Mouse (Mus musculus): ENCODE results near the gene Cblc. TPM values are rescaled to one million over a fixed set of nuclear protein-coding genes. Genes with fewer than 3 reads are reported as not detected.
A peak's percentile ranks its signal among the peaks of the same experiment; 100 is the strongest.

The Cblc gene
- total RNA-seq, 2 experiments from 2014 or later = not detected

DNA sequence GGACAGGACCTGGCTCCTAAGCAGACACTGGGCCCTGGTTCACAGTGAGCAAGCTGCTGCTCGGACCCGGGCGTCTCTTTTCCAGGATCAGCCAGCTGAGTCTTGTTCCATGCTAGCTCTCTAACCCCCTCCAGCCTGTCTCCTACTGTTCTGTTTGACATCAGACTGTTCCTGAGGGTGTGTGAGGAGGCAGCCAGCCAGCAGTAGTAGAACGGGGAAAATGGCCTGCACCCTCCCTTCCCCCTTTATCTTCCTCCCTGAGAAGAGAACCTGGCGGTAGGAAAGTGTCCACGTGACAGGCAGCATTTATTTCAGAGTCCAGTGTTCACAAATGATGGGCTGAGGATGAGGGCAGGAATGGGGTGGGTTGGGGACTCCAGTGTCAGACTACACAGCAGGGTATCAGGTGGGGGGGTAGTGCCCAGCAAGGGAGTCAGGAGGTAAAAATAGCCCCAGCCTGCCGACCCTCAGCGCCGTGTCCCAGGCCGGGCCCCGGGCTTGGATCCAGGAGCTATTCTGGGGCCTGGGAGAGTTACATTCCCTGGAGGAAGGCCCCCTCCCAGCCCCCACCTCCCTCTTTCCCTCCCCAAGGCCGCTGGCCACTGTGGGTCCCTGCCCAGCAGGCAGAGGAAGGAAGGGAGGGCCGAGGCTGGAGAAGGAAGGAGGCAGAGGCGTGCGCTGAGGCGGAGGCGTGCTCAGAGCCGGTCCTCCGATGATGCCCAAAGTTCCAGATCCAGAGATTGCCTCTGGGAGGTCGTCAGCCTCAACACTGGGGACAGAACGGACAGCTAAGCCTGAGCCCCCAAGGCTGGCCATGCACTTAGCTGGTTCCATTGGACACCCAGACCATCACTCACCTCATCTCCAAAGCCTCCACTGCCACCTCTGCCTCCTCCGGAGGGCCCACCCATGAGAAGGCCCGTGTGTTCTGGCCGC lies 40.5 kb downstream of the Cblc start:
- no peak for DNase-seq (ENCODE audit: extremely low spot score in 1 of 2, low spot score in 1 of 2)

GRCm38 (mm10) chr7:19755008-19755407 lies 41.6 kb downstream of the Cblc start:
- DNase-seq (ENCODE audit: extremely low spot score in 1 of 2, low spot score in 1 of 2) = no peak

GRCm38 (mm10) chr7:19754065-19754464 lies 42.5 kb downstream of the Cblc start:
- DNase-seq (ENCODE audit: extremely low spot score in 1 of 2, low spot score in 1 of 2) = no peak

- DNase-seq (ENCODE audit: extremely low spot score in 1 of 2, low spot score in 1 of 2) = no peak
These were observed 43.0 kb downstream of the Cblc start for GRCm38 (mm10) chr7:19753587-19753986.

DNA sequence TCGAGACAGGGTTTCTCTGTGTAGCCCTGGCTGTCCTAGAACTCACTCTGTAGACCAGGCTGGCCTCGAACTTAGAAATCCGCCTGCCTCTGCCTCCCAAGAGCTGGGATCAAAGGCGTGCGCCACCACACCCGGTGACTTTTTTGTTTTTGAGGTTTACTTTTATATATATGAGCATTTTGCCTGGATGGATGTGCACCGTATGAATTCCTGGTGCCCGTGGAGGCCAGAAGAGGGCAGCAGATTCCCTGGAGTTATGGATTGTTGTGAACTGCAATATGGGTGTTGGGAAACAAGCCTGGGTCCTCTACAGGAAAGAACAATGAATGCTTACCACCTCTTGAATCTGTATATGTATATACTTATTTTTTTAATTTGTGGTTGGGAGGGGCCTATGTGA lies 44.0 kb downstream of the Cblc start:
- no peak for DNase-seq (ENCODE audit: extremely low spot score in 1 of 2, low spot score in 1 of 2)

- DNase-seq (ENCODE audit: extremely low spot score in 1 of 2, low spot score in 1 of 2) = no peak
These were observed 45.6 kb downstream of the Cblc start for GRCm38 (mm10) chr7:19751070-19751383.

- peak; percentile 81 for DNase-seq (ENCODE audit: extremely low spot score in 1 of 2, low spot score in 1 of 2)
These were observed 46.2 kb downstream of the Cblc start, which contains the start of gene Nectin2 for GRCm38 (mm10) chr7:19750217-19751069. Gene Nectin2 (minus strand): TSS chr7:19750483.

GRCm38 (mm10) chr7:19749389-19750216 lies 47.0 kb downstream of the Cblc start:
- DNase-seq (ENCODE audit: extremely low spot score in 1 of 2, low spot score in 1 of 2) = peak; percentile 92 to 94

DNA sequence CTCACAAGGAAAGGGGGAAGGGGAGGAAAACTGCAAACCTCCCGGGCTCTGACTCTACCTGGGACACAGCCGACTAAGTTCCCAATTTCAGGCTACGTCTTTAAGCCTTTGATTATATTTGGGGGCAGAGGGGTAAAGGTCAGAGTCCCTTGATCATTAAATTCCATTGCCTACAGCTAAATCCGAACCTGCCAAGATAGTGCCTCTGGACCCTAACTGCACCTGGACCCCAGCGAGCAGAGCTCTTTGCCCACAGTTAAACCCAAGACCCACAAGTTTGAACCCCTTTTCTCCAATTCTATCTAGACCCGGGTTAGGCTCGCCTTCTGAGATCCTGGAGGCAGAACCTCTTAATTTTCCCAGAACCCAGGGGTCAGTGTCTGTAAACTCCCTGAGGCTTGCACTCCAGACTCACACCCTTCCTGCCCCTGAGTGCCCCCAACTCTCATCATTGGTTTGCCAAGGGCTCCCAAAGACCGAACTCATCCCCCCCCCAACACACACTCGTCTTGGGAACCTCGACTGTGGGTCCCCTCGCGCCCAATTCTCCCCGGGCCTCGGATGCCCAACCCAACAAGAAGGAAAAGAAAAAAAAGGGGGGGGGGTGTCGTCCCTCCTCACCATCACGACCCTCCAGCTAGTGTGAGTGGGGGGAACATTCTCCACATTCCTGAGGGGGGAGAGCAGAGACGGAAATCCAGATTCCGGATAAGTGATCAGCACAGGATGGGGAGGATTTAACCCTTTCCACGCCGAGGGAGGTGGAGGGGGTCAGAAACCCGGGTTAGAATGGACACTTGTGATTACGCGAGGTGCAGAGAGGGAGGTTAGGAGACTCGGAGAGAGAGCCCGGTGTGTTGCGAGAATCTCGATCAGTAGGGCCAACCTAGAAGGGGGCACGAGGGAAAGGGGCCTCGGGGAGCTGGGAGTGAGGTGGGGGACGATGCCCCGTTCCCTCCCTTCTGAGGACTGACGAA lies 48.1 kb downstream of the Cblc start:
- DNase-seq (ENCODE audit: extremely low spot score in 1 of 2, low spot score in 1 of 2) = no peak

DNA sequence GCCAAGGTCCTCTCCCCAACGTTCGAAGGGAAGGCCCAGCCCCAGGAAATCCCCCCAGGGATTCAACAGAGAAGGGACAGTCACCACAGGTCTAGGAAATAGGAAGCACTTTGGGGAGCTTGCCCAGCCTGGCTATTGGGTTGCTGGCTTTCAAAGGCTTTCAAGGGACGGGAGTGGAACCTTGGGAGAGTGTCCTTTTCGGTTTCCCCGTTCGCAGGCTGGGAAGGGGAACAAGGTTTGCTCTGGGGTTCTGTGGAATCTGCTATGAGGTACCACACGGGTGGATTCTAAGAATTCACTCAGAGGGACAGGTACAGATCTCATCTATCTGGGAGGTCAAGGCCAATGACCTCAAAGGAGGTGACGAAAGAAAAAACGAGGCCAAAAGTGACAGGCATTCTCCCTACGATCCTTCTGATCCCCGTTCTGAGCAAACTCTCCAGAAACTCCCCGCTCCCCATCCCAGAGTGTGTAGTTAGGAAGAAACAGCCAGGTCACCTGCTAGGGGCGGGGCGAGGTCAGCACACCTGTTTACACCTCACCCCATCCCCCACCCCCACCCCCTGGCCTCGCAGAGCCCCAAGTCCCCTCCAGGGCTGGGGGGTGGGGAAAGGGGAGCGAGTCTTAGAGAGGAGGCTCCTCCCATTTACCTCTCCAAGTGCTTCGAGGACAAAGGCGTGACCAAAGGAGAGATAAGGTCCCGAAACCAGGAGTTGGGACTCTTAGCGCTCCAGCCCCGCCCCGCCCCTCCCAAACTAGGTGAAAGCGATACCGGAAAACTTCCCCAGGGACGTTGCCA lies 49.0 kb downstream of the Cblc start:
- no peak for DNase-seq (ENCODE audit: extremely low spot score in 1 of 2, low spot score in 1 of 2)

GRCm38 (mm10) chr7:19746426-19747201 lies 50.0 kb downstream of the Cblc start:
- DNase-seq (ENCODE audit: extremely low spot score in 1 of 2, low spot score in 1 of 2) = no peak

GRCm38 (mm10) chr7:19745971-19746370 lies 50.6 kb downstream of the Cblc start:
- no peak for DNase-seq (ENCODE audit: extremely low spot score in 1 of 2, low spot score in 1 of 2)

- DNase-seq (ENCODE audit: extremely low spot score in 1 of 2, low spot score in 1 of 2) = no peak
These were observed 51.8 kb downstream of the Cblc start for GRCm38 (mm10) chr7:19744590-19745385.

DNA sequence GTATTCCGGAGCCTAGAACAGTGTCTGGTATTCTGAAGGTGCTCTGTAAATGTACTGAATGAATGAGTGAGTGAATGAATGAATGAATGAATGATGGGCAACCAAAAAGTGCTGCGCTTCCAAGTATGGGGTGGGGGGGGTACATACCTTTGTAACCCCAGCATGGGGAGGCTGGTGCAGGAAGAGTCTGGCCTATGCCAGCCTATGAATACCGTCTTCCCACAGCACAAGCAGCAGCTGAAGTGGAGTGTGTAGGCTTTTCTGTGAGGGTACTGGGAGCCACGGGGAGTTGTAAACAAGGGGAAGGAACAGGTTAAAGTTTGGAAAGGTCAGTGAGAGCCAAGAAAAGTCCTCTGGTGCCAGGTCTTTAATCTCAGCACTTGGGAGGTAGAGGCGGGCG lies 52.8 kb downstream of the Cblc start:
- no peak for DNase-seq (ENCODE audit: extremely low spot score in 1 of 2, low spot score in 1 of 2)

- DNase-seq (ENCODE audit: extremely low spot score in 1 of 2, low spot score in 1 of 2) = no peak
These were observed 54.1 kb downstream of the Cblc start for GRCm38 (mm10) chr7:19742468-19742867.

GRCm38 (mm10) chr7:19741329-19742031 lies 55.1 kb downstream of the Cblc start:
- no peak for DNase-seq (ENCODE audit: extremely low spot score in 1 of 2, low spot score in 1 of 2)
